Mouse (Mus musculus) neural tube, embryonic 15.5 days (tissue): ENCODE results near the gene Cdk5rap3. TPM values are rescaled to one million over a fixed set of nuclear protein-coding genes. Genes with fewer than 3 reads are reported as not detected.

ENCODE experiments used
- ATAC-seq: fragments of 200-750 bp; cut with Nextera tagmentation; 2 replicates; pipeline ENCODE4 v1.8.0; 2017; ENCODE audit warnings: mild to moderate bottlenecking, moderate TSS enrichment, moderate library complexity; ENCODE audit not compliant: low FRiP score
- H3K27ac ChIP-seq: fragments of 300-500 bp; sonication (generic); replicated peaks from 2 replicates; pipeline ENCODE4 v1.5.1; 2015; ENCODE audit warnings: mild to moderate bottlenecking, inconsistent platforms
- H3K27me3 ChIP-seq: fragments of 300-500 bp; sonication (generic); replicated peaks from 2 replicates; pipeline ENCODE4 v1.6.1; 2015; ENCODE audit warnings: inconsistent platforms
- H3K36me3 ChIP-seq: fragments of 300-500 bp; sonication (generic); 2 replicates; pipeline ENCODE4 v1.6.1; 2015; ENCODE audit warnings: inconsistent platforms
- H3K4me1 ChIP-seq: fragments of 300-500 bp; sonication (generic); 2 replicates; pipeline ENCODE4 v1.6.1; 2015; ENCODE audit warnings: inconsistent platforms
- H3K4me2 ChIP-seq: fragments of 300-500 bp; sonication (generic); 2 replicates; pipeline ENCODE4 v1.6.1; 2015; ENCODE audit warnings: inconsistent platforms, mild to moderate bottlenecking, moderate library complexity
- H3K4me3 ChIP-seq: fragments of 300-500 bp; sonication (generic); replicated peaks from 2 replicates; pipeline ENCODE4 v1.5.1; 2015; ENCODE audit warnings: mild to moderate bottlenecking, inconsistent platforms
- H3K9ac ChIP-seq: fragments of 300-500 bp; sonication (generic); replicated peaks from 2 replicates; pipeline ENCODE4 v1.6.1; 2015; ENCODE audit warnings: mild to moderate bottlenecking, inconsistent platforms
- H3K9me3 ChIP-seq: fragments of 300-500 bp; sonication (generic); replicated peaks from 2 replicates; pipeline ENCODE4 v1.6.1; 2016; ENCODE audit warnings: inconsistent platforms
- WGBS: fragments of 180-500 bp; shearing (Covaris S2); methylation state at CpG from one replicate; pipeline ENCODE4 v1.1.7; 2015; ENCODE audit warnings: mixed read lengths; 5-methylcytosine and 5-hydroxymethylcytosine counted together
- polyA plus RNA-seq: library from polyadenylated mRNA; unstranded; fragments of >200 nt; fragmentation: Nextera tagmentation; extraction: Ambion mirVana; gene quantifications from 2 replicates; pipeline ENCODE4 v1.2.1, GENCODE M21; 2015

The Cdk5rap3 gene
- polyA plus RNA-seq, 1 experiment from 2014 or later: 82.4 TPM

DNA sequence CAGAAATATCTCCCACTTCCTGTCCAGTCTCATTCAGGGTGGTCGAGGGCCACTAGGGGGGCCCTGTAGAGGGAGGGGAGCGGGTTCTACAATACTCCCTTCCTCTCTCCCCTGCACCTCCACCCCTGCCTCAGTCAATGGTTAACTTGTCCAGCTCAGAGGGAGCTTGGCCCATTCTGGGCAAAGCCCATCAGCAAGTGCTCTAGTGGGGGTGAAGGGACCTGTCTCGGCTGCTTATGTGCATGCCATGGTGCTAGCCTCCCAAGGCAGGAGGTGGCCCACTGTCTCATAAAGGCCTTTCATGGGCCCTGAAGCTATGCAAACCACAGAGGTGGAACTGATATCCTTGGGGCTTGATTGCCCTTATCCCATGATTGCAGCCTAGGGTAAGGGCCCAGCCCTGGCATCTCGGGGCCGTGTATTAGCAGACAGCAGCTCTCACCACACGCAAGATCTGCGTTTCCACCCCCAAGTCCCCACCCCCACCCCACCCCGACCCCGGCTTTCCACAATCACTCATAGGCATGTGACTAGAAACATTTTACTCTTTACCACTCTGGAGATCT is 13.6 kb upstream of the Cdk5rap3 start:
- no peaks in the 10 kb centered on the region for H3K9me3 ChIP-seq
- H3K27me3 ChIP-seq: peaks cover 22% of the 10 kb centered on the region
- 67% methylated on average over 9 of the region's 9 CpGs for WGBS
- H3K27ac ChIP-seq: no peak overlapping the region
- H3K4me3 ChIP-seq: no peak overlapping the region
- no peak for ATAC-seq
- H3K9ac ChIP-seq: no peak overlapping the region
- H3K36me3 ChIP-seq: no peaks in the 10 kb centered on the region
- H3K4me1 ChIP-seq: no peaks in the 10 kb centered on the region
- no peak overlapping the region for H3K4me2 ChIP-seq

DNA sequence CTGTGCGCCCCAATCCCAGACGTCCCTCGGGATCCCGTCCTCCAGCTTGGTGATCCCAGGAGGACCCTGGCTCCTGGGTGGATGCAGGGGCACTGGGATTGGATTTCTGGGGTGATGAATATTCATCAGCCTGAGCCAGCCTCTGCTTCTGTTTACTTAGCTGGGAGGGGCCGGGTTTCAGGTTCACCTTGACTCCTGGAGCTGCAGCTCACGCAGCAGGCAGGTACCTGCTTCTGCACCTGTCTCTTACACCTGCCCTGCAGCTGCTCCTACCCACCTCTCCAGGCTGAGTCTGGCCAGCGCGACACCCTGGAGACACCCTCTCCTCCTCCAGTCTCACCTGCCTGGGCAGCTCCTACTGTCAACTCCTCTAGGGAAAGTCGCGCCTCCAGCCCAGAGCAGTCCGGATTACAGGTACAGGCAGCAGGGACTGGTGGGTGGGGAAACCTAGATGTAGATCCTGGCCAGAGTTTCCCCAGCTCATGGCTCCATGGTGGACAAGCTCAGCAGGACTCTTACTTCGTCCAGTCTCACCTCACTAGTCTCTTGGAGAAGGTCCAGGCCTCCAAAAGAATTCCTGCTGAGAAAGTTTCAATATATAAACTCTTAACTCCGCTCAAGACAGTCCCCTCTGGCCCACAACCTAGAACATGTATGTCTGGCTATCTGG is 12.9 kb upstream of the Cdk5rap3 start:
- ATAC-seq: no peak
- H3K4me1 ChIP-seq: no peaks in the 10 kb centered on the region
- no peak overlapping the region for H3K4me3 ChIP-seq
- H3K4me2 ChIP-seq: no peak overlapping the region
- no peaks in the 10 kb centered on the region for H3K9me3 ChIP-seq
- H3K36me3 ChIP-seq: no peaks in the 10 kb centered on the region
- H3K27ac ChIP-seq: no peak overlapping the region
- peaks cover 22% of the 10 kb centered on the region for H3K27me3 ChIP-seq
- 18% methylated on average over 13 of the region's 13 CpGs for WGBS
- no peak overlapping the region for H3K9ac ChIP-seq

DNA sequence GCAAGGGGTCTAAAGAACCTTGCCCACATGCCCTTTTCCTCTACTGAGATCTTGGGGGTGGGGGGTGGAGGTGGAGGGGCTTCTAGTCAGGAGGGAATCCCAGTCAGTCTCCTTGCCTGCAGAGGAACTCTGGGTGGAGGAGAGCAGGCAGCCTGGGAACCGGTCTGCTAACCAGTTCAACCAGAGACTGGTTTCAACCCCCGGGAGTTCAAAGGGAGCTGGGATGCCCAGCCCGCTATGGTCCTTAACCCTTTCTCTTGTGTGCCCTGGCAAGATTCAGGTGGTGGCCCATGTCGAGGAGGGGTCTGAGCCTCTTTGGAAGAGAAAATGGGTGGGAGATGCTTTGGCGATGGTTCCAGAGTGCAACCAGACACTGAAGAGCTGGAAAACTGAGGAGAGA is 12.4 kb upstream of the Cdk5rap3 start:
- Histone ChIP-seq H3K9ac (no peak overlapping the region; the same call in 1 of the 2 replicates), H3K9me3 (no peaks in the 10 kb centered on the region), H3K4me1 (no peaks in the 10 kb centered on the region), H3K4me3 (no peak overlapping the region), H3K4me2 (no peak overlapping the region), H3K27ac (no peak overlapping the region), H3K27me3 (peaks cover 22% of the 10 kb centered on the region), H3K36me3 (no peaks in the 10 kb centered on the region)
- 9% methylated on average over 5 of the region's 5 CpGs for WGBS
- ATAC-seq: no peak

DNA sequence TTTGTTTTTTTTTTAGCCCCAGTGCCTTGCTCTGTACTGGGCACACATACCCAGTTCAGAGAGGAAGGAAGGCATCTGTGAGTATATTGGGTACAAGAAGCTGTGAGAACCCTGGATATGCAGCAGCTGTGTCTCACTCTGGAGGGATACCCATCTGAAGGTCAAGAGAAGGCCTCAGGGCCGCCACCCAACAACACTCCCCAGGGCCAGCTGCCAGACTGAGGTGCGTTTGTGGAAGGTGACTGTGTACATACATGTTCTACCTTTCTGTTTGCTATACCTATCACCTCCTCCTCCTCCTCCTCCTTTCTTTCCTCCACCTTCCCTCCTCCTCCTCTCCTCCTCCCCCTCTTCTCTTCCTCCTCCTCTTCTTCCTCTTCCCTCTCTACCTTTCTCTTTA is 11.8 kb upstream of the Cdk5rap3 start, which contains the start of gene Prr15l:
TSS of gene Prr15l (plus strand) at position 17 of the 400 bp plus-strand sequence.
- no peaks in the 10 kb centered on the region for H3K4me1 ChIP-seq
- H3K36me3 ChIP-seq: no peaks in the 10 kb centered on the region
- peaks cover 22% of the 10 kb centered on the region for H3K27me3 ChIP-seq
- H3K4me3 ChIP-seq: no peak within 1 kb of the TSS
- ATAC-seq: no peak
- no peak within 1 kb of the TSS for H3K4me2 ChIP-seq
- 92% methylated on average over 2 of the region's 2 CpGs for WGBS
- H3K27ac ChIP-seq: no peak within 1 kb of the TSS
- no peak within 1 kb of the TSS; the same call in 1 of the 2 replicates for H3K9ac ChIP-seq
- no peaks in the 10 kb centered on the region for H3K9me3 ChIP-seq

DNA sequence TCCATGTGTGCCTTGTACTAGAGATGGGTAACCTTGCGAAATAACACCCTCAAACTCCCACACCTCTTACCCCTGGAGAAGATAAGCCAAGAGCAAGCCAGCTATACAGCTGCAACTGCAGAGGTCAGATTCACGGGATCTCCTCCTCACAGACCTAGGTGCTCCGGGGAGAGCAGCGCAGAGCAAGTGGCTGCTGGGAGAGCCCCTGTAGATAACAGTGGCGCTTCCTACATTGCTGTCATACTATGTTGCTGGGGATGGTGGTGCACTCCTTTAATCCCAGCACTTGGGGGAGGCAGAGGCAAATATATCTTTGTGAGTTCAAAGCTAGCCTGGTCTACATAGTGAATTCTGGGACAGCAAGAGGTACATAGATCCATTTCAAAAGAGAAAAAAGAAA is 10.3 kb upstream of the Cdk5rap3 start:
- Histone ChIP-seq H3K4me3 (no peak overlapping the region), H3K36me3 (no peaks in the 10 kb centered on the region), H3K9ac (no peak overlapping the region), H3K9me3 (no peaks in the 10 kb centered on the region), H3K27ac (no peak overlapping the region), H3K4me1 (no peaks in the 10 kb centered on the region), H3K27me3 (peaks cover 22% of the 10 kb centered on the region), H3K4me2 (no peak overlapping the region)
- 81% methylated on average over 5 of the region's 5 CpGs for WGBS
- ATAC-seq: no peak

DNA sequence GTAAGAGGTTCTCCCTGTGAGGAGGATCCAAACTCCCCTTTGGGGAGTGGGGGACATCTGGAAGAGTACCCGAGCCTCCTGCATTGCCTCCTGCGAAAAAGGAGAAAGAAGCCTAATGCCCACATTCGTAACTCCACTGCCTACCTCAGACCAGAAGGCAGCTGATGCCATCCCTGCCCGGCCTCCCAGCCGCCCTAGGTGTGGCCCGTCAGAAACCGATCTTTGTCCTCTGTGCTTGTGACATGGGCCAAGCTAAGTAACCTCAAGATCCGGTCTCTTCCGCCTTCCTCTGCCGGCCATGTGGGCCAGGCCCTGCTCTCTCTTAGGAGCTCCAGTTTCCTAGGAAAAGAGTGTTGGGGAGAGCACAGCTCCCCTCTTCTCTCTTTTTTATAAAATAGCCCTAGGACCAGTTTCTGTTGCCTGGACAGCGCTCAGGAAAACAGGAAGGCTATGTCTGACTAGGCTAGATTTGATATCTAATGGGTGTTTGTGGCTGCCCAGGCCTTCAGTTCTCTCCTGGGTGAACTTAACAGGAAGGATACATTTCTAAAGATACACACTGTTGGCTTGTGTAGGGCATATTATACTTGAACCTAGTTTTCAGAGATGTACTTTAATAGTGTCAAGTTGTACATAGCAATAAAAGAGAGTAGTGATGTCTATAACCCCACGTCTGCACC is 9.3 kb upstream of the Cdk5rap3 start:
- no peak for ATAC-seq
- H3K4me1 ChIP-seq: no peaks in the 10 kb centered on the region
- no peaks in the 10 kb centered on the region for H3K9me3 ChIP-seq
- no peaks in the 10 kb centered on the region for H3K36me3 ChIP-seq
- H3K9ac ChIP-seq: no peak overlapping the region
- H3K4me2 ChIP-seq: no peak overlapping the region
- 90% methylated on average over 12 of the region's 12 CpGs for WGBS
- no peak overlapping the region for H3K27ac ChIP-seq
- H3K4me3 ChIP-seq: no peak overlapping the region
- H3K27me3 ChIP-seq: peaks cover 22% of the 10 kb centered on the region

DNA sequence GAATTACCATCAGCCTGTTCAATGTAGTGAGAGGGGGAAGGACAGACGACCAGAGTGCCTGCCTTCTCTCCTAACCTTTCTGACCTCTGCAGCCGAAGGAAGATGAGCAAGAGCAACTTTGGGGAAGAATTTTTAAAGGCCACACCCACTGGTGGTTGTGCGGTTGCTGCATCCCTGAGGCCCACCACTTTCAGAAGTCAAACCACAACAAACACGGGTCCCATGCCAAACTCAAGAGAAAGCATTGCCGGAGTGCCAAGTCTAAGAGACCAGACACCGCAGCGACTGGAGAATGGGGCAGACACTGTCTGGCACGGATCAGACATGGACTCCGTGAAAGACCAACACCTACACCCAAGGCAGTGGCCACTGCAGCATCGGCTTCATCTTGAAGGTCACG is 8.6 kb upstream of the Cdk5rap3 start:
- ATAC-seq: no peak
- H3K4me1 ChIP-seq: no peaks in the 10 kb centered on the region
- H3K36me3 ChIP-seq: no peaks in the 10 kb centered on the region
- H3K4me3 ChIP-seq: no peak overlapping the region
- peaks cover 21% of the 10 kb centered on the region for H3K27me3 ChIP-seq
- no peak overlapping the region for H3K4me2 ChIP-seq
- H3K27ac ChIP-seq: no peak overlapping the region
- no peak overlapping the region for H3K9ac ChIP-seq
- no peaks in the 10 kb centered on the region for H3K9me3 ChIP-seq
- 85% methylated on average over 11 of the region's 11 CpGs for WGBS

DNA sequence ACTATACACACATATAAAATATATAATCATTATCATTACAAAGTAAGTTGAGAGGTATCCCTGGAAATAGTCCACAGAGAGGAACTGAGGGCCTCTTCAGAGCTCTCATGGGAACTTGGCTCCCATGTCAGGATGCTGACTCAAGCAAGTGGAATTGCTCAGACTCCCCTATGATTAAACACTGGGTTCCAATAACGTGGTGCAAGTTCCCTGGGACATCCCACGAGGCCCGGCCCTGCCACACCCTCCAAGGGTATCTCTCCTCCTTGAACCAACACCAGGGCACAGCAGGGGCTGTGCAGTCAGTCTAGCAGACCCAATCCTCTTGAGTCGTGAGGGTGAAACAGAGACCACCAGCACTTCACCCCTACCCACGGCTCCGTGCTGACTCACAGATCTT is 2.7 kb upstream of the Cdk5rap3 start:
- WGBS: 59% methylated on average over 6 of the region's 6 CpGs
- Histone ChIP-seq H3K9ac (no peak overlapping the region), H3K4me2 (no peak overlapping the region), H3K36me3 (no peaks in the 10 kb centered on the region), H3K4me1 (peaks cover 19% of the 10 kb centered on the region), H3K27me3 (no peaks in the 10 kb centered on the region), H3K4me3 (no peak overlapping the region), H3K27ac (no peak overlapping the region), H3K9me3 (no peaks in the 10 kb centered on the region)
- ATAC-seq: no peak

DNA sequence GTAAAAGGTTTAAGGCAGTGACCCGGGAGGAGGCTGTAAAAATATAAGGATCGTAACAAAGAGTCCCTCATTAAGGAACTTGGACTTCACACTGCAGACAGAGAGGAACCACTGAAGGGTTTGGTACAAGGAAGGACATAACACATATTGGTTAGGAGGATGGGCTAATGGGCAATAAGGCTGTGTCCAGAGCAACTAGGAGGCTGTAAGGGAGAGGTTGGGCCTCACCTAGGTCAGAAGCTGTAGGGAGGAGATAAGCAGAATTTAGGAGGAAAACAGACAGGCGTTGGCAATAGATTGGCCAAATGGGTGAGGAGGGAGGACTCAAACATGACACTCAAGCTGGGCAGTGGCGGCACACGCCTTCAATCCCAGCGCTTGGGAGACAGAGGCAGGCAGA is 1.1 kb upstream of the Cdk5rap3 start:
- no peaks in the 10 kb centered on the region for H3K27me3 ChIP-seq

DNA sequence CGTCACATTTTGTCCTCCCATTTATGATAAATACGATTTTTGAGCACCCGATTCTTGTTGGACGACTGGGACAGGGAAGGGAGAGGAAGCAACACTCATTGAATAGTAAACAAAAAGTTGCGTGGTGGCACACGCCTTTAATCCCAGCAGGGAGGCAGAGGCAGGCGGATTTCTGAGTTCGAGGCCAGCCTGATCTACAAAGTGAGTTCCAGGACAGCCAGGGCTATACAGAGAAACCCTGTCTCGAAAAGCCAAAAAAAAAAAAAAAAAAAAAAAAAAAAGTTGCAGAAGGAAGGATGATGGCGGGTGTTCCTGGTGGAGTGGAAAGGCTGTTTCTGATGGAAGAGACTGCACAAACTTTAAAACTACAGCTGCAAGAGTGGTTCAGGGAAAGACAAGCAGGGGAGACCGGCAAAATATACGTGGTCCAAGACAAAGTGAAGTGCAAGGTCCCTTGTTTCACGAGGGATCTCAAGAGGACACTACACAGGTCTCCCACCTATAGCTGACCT is 645 bp upstream of the Cdk5rap3 start:
- Histone ChIP-seq H3K4me2 (peak overlapping the region; percentile 98), H3K36me3 (no peaks in the 10 kb centered on the region; the same call in 1 of the 2 replicates), H3K4me1 (peaks cover 19% of the 10 kb centered on the region), H3K9me3 (no peaks in the 10 kb centered on the region), H3K9ac (no peak overlapping the region; the same call in 1 of the 2 replicates), H3K27me3 (no peaks in the 10 kb centered on the region), H3K27ac (no peak overlapping the region), H3K4me3 (peak overlapping the region; percentile 83)
- ATAC-seq: peak; percentile 5; the same call in 1 of the 2 replicates
- WGBS: 34% methylated on average over 13 of the region's 13 CpGs

More for the DNA sequence above, 1.1 kb upstream of the Cdk5rap3 start:
- Histone ChIP-seq H3K4me1 (peaks cover 19% of the 10 kb centered on the region), H3K36me3 (no peaks in the 10 kb centered on the region), H3K27ac (no peak overlapping the region), H3K4me3 (no peak overlapping the region), H3K9ac (no peak overlapping the region), H3K4me2 (no peak overlapping the region), H3K9me3 (no peaks in the 10 kb centered on the region)
- 91% methylated on average over 6 of the region's 6 CpGs for WGBS
- no peak for ATAC-seq

DNA sequence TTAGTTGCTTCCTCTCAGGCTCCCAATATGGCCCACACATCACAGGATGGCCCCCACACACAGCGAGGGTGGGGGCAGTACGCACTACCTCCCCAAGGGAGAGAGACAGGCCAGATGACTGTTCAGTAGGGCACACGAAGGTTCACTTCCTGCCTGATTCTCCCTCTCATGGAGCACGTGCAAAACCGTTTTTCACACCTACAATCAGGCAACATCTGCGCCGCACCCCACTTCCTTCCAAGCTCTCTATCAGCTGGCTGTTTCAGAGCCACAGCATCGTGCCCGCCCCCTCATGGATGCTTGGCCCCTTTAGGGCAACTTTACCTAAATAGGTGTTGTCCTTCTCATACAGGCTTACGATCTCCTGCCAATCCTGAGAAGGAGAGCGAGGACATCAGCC is 3.6 kb downstream of the Cdk5rap3 start:
- 92% methylated on average over 11 of the region's 11 CpGs for WGBS

DNA sequence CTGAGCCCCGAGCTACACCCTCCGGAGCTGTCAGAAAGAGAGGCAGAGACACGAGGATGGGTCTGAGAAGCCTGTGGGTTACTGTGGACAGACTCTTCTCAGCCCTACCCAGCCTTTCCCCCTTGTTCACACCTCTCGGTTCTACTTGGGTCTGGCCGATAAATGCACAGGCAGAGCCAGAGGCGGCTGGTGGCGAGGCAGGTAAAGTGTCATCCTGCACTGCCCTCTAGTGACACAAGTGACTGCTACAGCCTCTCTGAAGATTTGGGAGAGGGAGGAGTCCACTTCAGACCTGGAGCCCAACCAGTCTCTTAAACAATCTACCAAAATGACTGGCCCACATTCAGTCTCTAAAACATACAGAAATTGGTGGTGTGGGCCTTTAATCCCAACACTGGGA is 6.3 kb downstream of the Cdk5rap3 start:
- Histone ChIP-seq H3K9me3 (no peaks in the 10 kb centered on the region), H3K4me1 (peaks cover 35% of the 10 kb centered on the region), H3K4me3 (no peak overlapping the region), H3K36me3 (peaks cover 24% of the 10 kb centered on the region), H3K4me2 (no peak overlapping the region), H3K27ac (no peak overlapping the region), H3K9ac (no peak overlapping the region), H3K27me3 (no peaks in the 10 kb centered on the region)
- ATAC-seq: peak; percentile 64; the same call in 1 of the 2 replicates
- 28% methylated on average over 7 of the region's 7 CpGs for WGBS

More for the DNA sequence above, 3.6 kb downstream of the Cdk5rap3 start:
- Histone ChIP-seq H3K27me3 (no peaks in the 10 kb centered on the region), H3K4me1 (peaks cover 29% of the 10 kb centered on the region), H3K4me2 (no peak overlapping the region), H3K9me3 (no peaks in the 10 kb centered on the region), H3K36me3 (peaks cover 23% of the 10 kb centered on the region), H3K27ac (no peak overlapping the region), H3K9ac (no peak overlapping the region), H3K4me3 (no peak overlapping the region)
- no peak for ATAC-seq
